ENCODE assay signal across 24 mouse cellular contexts in the genomic region with DNA sequence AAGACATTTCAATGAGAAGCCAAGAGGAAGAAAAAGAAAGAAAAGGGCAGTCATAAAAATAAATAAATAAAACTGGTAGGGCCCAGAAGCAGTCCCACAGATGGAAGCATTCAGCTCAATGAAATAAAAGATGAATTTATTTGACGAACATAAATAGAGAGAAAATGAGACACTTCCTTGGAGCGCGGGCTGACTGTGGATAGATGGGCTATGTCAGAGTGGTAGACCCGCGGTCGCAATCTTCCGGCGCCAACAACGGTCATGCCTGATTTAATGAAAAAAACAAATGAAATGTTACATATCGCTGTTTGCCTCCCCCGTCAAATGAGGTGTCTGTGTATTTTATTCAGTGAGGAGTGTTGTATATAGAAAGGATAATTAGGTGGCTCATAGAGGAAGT. TPM values are rescaled to one million over a fixed set of nuclear protein-coding genes. Genes with fewer than 3 reads are reported as not detected.
"Had no signal": no experiment of that assay in that cellular context is flagged by ENCODE, and none has a peak within 500 bp of the region (broad histone marks: within the 10 kb centered on the region; RNA-seq: fewer than 3 reads in every experiment).

No protein-coding gene starts in this region.

- DNase-seq: lung, adult 2 months; lung, postnatal 10 days; midbrain, embryonic 14.5 days; retina, postnatal 1 day; right cerebral cortex, adult 18-20 months; right cerebral cortex, postnatal 14 days; thymus, adult 2 months; thymus, postnatal 25 days; thymus, postnatal 4 days had no signal

- ATAC-seq: liver, embryonic 12.5 days; midbrain, embryonic 16.5 days had no signal

- H3K9ac ChIP-seq: liver, embryonic 12.5 days; liver, embryonic 14.5 days; midbrain, embryonic 12.5 days; neural tube, embryonic 13.5 days; neural tube, embryonic 15.5 days; stomach, embryonic 15.5 days had no signal

- H3K4me2 ChIP-seq: liver, embryonic 12.5 days; midbrain, embryonic 12.5 days; neural tube, embryonic 13.5 days; neural tube, embryonic 15.5 days; stomach, embryonic 15.5 days had no signal

- H3K36me3 ChIP-seq: liver, embryonic 12.5 days; midbrain, embryonic 10.5 days; midbrain, embryonic 12.5 days; neural tube, embryonic 13.5 days; neural tube, embryonic 15.5 days; stomach, embryonic 15.5 days had no signal

- H3K27me3 ChIP-seq: liver, embryonic 12.5 days; midbrain, embryonic 12.5 days; neural tube, embryonic 13.5 days; neural tube, embryonic 15.5 days; stomach, embryonic 15.5 days had no signal

- H3K9me3 ChIP-seq: liver, embryonic 12.5 days; midbrain, embryonic 10.5 days; midbrain, embryonic 12.5 days; neural tube, embryonic 13.5 days; neural tube, embryonic 15.5 days; stomach, embryonic 15.5 days had no signal

- H3K4me3 ChIP-seq: liver, embryonic 12.5 days; midbrain, embryonic 10.5 days; midbrain, embryonic 12.5 days; myocyte; neural tube, embryonic 13.5 days; neural tube, embryonic 15.5 days; stomach, embryonic 15.5 days had no signal

- H3K4me1 ChIP-seq: liver, embryonic 12.5 days; neural tube, embryonic 15.5 days; stomach, embryonic 15.5 days had no signal

- H3K27ac ChIP-seq: liver, embryonic 12.5 days; liver, embryonic 14.5 days; midbrain, embryonic 10.5 days; midbrain, embryonic 12.5 days; neural tube, embryonic 13.5 days; neural tube, embryonic 15.5 days; stomach, embryonic 15.5 days; stomach, postnatal 0 days had no signal

RNA-seq across cellular contexts. Expression of gene 3110018I06Rik, which starts 22.7 kb away (rescaled TPM):
- polyA plus RNA-seq: liver, embryonic 12.5 days; liver, embryonic 14.5 days; liver, embryonic 16.5 days; lung, adult 2 months; midbrain, embryonic 10.5 days; midbrain, embryonic 12.5 days; midbrain, embryonic 14.5 days; midbrain, embryonic 16.5 days; myocyte; neural tube, embryonic 11.5 days; neural tube, embryonic 13.5 days; neural tube, embryonic 15.5 days; spleen, adult 2 months; stomach, embryonic 15.5 days; stomach, postnatal 0 days; testis, adult 2 months; thymus, adult 2 months; urinary bladder, adult 2 months had no signal
